Mouse (Mus musculus) fibroblast of lung, adult 2 months (primary cell): ENCODE data around the gene Rbm19.
"Not testable (repeated sequence)": the region's sequence is repeated elsewhere in the genome, so short reads cannot be mapped to it uniquely, and the experiment has no call there.

Experiments used
- DNase-seq: peaks from one replicate; pipeline ENCODE4 v3.0.0-alpha.2; 2011; ENCODE audit warnings: low read depth

Gene Rbm19

DNA sequence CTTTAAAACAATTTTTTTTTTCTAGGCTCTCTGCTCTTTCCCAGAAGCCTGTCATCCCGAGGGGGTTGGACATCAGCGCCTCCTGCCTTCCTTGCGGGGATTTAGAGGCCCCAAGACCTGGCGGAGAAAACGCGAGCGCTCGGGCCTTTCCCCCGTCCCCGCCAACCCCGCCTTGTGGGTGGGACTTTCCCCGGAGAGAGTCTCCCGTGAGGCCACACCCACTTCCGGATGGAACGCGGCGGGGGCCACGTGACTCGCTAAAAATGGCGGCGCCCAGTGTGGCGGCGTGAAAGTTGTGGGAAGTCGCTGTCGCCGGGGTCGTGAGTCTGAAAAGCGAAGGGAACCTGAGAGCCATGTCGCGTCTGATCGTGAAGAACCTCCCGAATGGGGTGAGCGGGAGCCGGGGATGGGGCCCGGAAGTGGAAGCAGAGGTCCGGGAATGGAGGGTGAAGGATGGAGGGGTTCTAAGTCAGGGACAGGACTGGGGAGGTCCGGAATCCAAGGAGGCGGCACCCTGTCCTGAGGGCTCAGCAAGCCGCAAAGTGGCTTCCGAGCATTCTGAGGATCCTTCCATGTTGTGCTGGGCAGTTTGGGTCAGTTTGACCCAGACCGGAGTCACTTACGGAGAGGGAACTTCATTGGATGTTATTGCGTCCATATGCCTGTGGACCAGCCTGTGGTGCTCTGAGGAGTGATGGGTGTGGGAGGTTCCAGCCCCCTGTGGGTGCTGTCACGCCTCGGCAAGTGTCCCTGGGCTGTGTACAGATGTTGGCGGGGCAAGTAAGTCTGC, at the start of gene Rbm19:
Gene Rbm19 (plus strand): TSS at position 205 of the 790 bp plus-strand sequence.
- DNase-seq: peak; percentile 64

DNA sequence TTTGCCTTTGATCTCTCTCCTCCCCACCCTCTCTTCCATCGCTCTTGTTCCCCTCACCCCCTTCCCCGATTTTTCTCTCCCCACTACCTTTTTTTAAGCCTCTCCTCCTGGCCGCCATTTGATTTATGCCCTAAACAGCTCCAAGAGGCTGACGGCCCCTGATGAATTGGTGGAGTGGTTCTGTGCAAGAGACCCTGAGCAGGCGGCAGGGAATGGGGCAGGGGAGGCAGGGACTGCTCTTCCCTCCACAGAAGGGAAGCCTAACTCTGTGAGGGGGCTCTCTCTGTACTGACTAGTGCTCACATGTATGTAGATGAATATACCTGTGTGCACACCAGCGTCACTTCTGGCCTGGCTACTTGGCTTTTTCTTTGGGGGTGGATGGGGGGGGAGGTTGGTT, 49.0 kb upstream of the Rbm19 start:
- no peak for DNase-seq

GRCm38 (mm10) chr5:120074101-120074500, 42.2 kb upstream of the Rbm19 start:
- no peak for DNase-seq

- DNase-seq: no peak
These were observed 36.2 kb upstream of the Rbm19 start for GRCm38 (mm10) chr5:120080027-120080426.

DNA sequence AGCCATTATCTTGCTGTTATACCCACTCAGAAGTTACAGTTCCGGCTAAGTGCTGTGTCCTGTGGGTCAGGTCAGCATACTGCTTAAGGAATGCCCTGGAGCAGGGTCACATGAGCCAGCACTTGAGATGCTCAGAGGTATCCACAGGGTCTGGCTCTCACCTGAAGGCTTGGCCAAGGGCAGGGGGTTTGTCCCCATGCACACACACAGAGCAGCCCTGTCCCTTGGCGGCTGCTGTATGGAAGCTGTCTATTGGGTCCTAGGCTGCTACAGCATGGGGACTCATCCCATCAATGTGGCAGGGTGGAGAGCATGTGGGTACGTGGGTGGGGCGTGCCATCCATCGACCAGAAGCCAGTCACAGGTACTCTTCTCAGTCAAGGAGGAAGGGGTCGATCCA, 35.8 kb upstream of the Rbm19 start:
- DNase-seq: no peak

DNA sequence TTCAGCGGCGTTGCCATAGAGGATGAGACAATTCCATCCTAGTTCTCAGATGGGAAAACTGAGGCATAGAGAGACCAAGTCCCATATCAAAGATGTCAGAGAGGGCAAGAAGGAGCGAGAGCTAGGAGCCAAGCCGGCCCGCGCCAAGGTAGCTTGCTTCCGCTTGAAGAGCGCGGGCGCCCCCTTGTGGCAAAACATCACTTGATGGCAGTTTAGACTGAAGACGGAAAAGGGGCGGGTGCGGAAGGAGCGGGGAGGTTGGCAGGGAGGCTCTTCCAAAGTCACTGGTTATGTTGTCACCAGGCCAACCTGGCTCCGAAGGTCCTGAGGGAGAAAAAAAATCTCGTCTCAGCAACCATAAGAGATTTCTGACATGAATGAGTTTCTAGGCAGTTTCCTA, 27.7 kb upstream of the Rbm19 start:
- peak; percentile 36 for DNase-seq

DNA sequence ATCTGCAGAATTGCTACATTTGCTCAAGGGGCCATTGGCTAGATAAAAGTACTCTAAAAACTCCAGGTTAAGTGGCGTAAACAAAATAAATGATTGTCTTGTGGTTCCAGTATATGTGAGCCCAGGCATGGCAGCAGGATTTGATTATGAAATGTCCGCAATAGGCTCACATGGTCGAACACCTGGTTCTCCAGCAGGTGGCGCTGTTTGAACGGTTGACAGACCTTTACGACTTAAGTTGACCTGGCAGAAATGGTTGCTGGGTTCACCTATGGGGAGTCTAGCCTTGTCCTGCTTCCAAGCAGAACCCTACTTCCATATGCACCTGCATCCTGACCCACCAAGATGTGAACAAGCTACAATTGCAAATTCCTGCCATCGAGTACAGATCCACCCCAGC, 21.7 kb upstream of the Rbm19 start:
- DNase-seq: no peak

DNA sequence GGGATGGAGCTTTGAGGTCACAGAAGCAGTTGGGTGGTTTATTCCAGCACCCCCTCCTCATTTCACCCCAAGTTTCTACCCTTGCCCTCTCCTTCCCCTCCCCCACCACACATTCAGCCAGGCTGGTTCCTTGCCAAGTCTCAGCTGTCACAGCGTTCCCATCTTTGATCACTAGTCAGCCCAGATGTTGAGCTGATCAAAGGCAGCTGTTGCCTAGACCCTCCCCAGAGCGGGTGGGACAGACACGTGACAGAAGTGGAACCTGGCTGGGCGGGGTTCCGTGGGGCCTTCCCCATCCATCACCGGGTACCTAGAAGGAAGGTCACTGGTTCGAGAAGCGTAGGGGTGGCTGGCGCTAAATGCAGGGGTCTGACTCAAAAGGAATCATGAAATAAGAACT, 19.2 kb upstream of the Rbm19 start:
- DNase-seq: no peak

- DNase-seq: no peak
These were observed 15.5 kb upstream of the Rbm19 start for GRCm38 (mm10) chr5:120100814-120101213.

DNA sequence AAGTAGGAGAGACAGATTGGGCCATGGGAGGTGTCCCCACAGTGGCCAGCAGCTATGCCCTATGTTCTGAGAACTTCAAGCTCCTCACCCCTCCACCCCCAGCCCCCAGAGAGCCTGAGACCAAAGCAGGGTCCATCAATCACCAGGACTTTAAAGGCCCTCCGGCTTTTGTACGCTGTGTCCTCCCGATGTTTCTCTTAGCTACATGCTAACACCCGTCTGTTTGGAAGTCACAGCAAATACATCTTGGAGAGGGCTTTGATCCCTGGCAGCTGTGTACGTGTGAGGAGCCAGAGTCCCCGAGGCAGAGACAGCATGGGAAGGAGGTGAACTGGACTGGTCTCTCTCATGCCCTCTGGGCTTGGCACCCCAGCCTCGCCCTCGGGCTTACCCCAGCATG, 14.2 kb upstream of the Rbm19 start:
- DNase-seq: no peak

DNA sequence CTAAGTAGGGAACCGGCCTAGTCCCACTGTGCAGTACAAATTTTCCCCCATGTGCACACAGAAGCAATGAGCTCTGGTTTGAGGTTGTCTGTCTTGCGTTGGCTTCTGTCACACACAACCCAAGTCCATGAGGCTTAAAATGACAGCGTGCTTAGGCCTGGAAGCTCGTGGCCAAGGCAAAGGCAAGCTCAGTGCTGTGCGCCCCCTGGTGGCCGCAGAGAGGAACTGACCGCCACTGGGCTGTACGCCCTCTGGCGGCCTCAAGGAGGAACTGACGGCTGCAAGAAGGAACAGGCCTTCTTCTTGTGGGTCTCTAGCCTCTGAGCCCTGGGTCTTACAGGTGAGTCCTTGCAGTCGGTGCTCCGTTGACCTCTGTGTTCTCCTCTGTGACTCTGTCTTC, 13.5 kb upstream of the Rbm19 start:
- no peak for DNase-seq

GRCm38 (mm10) chr5:120103458-120103857, 12.8 kb upstream of the Rbm19 start:
- no peak for DNase-seq

DNA sequence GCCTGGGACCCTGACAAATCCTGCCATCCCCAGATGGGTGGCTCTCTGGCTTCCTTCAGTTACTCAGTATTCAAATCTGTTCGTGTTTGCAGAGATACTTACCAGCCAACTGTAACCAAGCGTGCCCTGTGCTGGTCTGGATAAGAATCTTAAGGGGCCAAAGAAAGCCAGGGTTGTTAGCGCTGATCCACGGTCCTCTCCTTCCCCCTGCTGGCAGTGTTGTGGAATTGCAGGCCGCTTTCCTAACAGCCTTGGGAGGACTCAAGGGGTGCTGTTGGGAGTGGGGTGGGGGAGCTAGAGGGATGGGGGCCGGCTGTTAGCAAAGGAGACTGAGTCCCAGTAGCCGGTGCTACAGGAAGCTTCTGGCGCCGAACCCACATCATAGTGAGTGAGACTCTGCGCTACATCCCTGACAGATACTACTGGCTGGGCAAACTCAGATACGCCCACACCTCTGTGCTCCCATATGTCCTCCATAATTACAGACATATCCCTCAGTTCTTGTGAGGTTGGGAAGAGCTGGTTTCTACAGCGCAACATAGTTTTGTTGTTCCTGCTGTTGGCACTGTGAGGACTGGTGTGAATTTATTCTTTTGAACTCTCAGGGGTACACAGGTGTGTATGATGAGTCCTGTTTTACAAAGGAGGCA, 9.7 kb upstream of the Rbm19 start:
- no peak for DNase-seq

DNA sequence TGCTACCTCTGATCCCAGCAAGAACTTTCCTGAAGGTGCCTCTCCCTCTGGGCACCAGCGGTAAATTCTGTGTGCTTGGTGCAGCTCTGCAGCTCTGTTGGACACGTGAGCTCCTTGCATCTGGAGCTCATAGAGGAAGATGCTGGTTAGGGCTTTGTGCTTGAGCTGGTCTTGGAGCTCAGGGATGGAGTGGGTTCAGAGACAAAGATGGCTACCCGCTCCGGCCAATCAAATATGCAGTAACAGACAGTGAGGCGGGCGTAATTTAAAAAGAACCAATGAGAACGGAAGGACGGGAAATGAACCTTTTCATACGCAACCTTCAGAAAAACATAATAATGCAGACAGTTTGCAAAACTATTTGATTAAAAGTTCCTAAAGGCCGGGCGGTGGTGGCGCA, 1.9 kb upstream of the Rbm19 start:
- no peak for DNase-seq

- not testable (repeated sequence) for DNase-seq
These were observed 896 bp downstream of the Rbm19 start for GRCm38 (mm10) chr5:120117161-120117560.

DNA sequence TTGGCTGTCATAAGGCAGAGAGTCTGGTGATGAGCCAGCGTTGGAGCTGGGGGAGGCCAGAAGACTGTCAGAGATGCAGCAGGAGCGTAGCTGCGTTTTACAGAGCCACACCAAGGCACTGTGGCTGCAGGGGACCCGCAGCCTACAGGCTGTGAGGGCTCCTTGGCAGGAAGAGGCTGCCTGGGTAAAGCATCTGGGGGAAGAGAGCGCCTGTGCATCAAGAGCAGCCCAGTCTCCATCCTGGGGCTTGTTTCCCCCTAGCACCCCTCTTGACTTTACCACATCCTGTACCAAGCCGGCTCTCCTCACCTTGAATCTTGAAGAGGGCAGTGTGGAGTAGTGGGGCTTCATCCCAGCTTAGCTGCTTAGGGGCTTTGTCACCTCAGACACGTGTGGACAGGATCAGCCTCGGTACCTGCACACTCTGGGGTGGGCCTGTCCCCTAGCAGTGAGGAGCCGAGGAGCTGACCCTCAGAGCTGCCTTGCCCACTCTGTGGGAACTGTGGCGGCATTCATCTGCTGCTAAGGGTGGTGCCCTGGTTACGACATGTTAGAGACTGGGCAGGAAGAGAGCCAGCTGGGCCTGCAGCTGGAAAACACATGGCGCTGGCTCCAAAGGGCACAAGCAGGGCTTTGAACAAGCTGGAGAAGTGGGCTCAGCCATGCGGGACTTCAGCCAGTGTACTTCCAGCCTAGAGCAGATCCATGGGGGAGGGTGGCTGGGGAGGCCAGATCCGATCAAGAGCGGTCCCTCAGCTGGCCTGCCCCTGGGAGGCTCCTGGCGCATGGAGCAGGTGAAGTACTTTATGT, 8.8 kb downstream of the Rbm19 start:
- DNase-seq: peak; percentile 63

- no peak for DNase-seq
These were observed 11.4 kb downstream of the Rbm19 start for GRCm38 (mm10) chr5:120127641-120128040.

DNA sequence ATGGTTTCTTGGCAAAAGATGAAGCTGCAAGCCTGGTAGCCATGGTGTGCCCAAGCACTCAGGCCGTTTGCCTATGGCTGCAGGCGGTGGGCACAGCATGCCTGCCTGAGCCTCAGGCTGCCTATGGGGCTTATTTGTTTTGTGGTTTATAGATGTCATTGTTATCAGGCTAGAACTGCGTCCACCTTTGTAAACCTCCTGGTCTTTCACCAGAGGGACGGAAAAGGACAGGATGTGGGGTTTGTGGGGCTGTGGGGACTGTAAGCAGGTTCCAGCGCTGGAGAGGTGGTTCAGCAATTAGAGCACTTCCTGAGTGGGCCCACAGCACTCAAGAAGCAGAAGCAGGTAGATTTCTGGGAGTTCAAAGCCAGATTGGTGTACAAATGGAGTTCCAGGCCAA, 12.2 kb downstream of the Rbm19 start:
- no peak for DNase-seq

- no peak for DNase-seq
These were observed 12.8 kb downstream of the Rbm19 start for GRCm38 (mm10) chr5:120129070-120129469.

GRCm38 (mm10) chr5:120129761-120130160, 13.5 kb downstream of the Rbm19 start:
- DNase-seq: no peak

DNA sequence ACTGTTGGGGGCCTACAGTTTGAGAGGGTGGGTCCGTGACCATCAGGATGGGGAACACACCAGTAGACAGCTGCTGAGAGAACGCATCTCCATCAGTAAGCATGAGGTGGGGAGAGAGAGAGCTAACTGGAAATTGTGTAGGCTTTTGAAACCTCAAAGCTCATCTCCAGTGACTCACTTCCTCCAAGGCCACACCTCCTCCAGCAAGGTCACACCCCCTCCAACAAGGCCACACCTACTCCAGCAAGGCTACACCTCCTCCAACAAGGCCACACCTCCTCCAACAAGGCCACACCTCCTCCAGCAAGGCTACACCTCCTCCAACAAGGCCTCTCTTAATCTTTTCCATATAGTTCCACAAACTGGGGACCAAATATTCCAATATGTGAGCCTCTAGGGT, 13.9 kb downstream of the Rbm19 start:
- DNase-seq: no peak

DNA sequence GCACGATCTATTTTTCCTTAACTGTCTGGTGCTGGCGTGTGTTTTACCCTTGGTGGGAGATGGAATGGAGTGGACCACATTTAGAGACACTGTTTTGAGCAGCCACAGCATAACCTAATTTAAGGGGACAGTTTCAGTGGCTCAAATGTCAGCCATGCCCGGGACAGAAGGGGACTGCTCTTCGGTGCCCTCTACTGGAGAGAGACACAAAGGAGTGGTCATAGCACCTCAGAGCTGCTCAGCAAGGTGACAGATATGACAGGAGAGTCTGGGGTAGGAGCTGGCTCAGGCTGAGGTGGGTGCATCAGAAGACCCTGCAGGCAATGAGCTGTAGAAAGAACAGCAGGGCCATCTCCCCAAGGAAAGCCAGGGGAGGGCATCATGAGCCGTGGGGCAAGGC, 15.3 kb downstream of the Rbm19 start:
- no peak for DNase-seq

DNA sequence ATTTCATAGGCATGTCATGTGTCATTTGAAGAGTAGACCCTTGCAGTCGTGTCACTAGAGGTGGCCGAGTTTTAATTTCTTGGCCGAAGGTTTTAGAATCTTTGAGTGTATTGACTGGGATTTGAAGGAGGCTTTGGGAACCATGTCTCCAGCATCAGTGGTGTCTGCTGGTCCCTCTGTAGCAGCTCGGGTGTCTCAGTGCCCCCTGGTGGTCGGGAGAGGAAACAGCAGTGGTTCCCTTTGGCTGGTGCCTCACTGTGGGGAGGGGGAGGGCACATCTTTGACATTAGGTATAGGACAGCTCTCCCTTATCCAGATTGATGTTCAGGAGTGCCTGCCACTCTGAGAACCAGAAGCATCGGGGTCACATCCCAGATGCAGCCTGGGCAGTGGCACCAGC, 17.7 kb downstream of the Rbm19 start:
- no peak for DNase-seq
